Mouse (Mus musculus) WW6 (cell line): Measurements from ENCODE around the gene Fry.

Source experiments
- DNase-seq: peaks from one replicate; pipeline ENCODE4 v3.0.0-alpha.2; 2013; ENCODE audit warnings: low read depth, low spot score

Gene Fry

GRCm38 (mm10) chr5:150518064-150518463 is 399.6 kb downstream of the Fry start, which contains the start of gene Zar1l:
Gene Zar1l, minus strand, starts transcription at chr5:150518164.
- no peak for DNase-seq

GRCm38 (mm10) chr5:150519551-150519950 is 401.1 kb downstream of the Fry start:
- DNase-seq: no peak

- DNase-seq: peak; percentile 76
These were observed 403.8 kb downstream of the Fry start, which contains the start of gene Brca2 for GRCm38 (mm10) chr5:150521937-150522866. Gene Brca2, plus strand, starts transcription at chr5:150522630.

- no peak for DNase-seq
These were observed 404.4 kb downstream of the Fry start for GRCm38 (mm10) chr5:150522867-150523234.

DNA sequence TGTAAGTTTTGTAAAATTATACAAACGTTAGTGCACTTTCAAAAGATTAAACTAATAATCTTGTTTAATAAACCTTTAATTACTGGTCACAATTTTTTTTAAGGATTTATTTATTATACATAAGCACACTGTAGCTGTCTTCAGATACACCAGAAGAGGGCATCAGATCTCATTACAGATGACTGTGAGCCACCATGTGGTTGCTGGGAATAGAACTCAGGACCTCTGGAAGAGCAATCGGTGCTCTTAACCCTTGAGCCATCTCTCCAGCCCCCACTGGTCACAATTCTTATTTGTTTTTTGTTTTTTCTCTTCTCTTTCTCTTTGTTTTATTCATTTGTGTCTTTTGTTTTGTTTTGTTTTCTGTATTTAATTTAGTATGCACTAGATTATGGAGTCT is 406.8 kb downstream of the Fry start:
- DNase-seq: no peak

DNA sequence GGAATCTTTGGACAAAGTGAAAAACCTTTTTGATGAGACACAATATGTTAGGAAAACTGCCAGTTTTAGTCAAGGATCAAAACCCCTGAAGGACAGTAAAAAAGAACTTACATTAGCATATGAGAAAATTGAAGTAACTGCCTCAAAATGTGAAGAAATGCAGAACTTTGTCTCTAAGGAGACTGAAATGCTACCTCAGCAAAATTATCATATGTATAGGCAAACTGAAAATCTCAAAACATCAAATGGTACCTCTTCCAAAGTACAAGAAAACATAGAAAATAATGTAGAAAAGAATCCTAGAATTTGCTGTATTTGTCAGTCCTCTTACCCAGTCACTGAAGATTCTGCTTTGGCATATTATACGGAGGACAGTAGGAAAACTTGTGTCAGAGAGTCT is 422.9 kb downstream of the Fry start:
- no peak for DNase-seq

- DNase-seq: no peak
These were observed 424.7 kb downstream of the Fry start for GRCm38 (mm10) chr5:150543184-150543583.
